Mouse (Mus musculus): ENCODE results near the gene Plekho1.

DNA sequence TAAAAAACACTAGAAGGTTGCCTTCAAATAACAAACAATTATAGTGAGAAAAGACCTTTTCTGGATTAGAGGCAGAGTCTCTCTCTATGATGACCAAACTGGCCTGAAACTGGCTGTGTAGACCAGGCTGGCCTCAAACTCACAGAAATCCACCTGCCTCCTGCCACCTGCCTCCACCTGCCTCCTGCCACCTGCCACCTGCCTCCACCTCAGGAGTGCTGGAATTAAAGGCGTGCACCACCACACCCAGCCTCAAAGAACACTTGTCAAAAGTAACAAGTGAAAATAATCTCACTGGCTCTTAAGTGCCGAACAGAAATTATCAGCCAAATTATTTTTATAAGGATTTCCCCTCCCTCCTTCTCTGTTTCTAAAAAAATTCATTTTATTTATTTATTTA is 19.9 kb upstream of the Plekho1 start:
- TF ChIP-seq POLR2A (IDR thresholded peaks at IDR 0.05; ENCODE audit: borderline replicate concordance, low read depth, low read length) (no peak), CTCF (IDR thresholded peaks at IDR 0.05; ENCODE audit: low read depth, low read length) (no peak)

Measured in bone marrow macrophage, adult 2 months (primary cell).